Mouse (Mus musculus) WW6 (cell line): ENCODE measurements around the gene BC016579.

Experiments used
- DNase-seq: peaks from one replicate; pipeline ENCODE4 v3.0.0-alpha.2; 2013; ENCODE audit warnings: low read depth, low spot score

Gene BC016579

GRCm38 (mm10) chr16:45653934-45654332 is at the start of gene BC016579:
Gene BC016579 (minus strand): TSS chr16:45654068.
- DNase-seq: no peak

DNA sequence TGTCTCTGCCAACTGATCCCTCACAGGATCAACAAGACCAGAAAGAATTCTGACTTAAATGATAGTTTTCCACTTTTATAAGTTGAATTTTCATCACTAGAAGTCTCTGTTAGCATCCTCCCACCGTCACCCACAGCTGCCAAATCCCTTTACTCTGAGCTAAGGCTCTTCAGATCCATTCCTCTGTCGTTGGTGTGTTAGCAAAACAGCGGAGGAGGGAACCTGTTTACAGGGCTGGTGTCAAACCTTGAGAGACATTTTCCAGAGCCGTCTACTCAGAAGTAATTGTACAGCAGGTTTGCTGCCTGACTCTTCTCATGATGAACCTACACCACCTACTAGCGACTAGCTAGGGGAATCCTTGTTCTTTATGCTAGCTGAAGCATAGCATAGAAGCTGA is 45.4 kb upstream of the BC016579 start:
- no peak for DNase-seq

- DNase-seq: no peak
Observed at GRCm38 (mm10) chr16:45697996-45698395, 44.1 kb upstream of the BC016579 start.

DNA sequence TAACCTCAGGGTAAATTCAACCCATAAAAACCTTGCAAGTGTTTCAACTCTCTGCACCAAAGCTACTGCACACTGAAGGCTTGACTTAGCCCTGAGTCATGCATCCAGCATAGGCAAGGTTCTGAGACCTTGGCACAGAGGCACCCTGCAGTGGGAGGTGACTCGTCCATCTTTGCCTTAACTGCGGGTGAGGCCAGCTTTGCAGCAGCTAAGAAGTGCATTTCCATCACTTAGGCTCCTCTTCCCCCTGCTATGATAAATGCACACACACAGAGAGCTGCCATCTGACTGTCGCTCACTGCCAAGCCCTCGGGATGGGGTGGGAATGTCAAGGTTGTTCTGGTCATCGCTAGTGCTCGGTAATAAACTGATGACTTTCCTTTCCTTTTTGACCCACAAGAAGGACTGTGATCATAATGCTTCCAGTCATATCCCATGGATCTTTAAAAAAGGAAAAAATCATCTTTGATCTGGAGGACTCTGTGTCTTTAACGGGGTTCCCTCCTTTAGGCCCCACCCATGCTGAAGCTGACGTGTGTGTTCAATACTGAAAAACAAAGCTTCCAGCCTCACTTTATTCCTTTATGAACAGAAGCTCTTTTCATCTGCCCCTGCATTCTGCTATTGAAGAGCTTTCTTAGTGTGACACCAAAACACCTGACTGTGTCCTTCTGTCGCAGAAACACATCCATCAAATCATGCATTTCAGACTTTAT is 41.7 kb upstream of the BC016579 start:
- no peak for DNase-seq

- DNase-seq: no peak
Observed at GRCm38 (mm10) chr16:45693558-45693957, 39.7 kb upstream of the BC016579 start, which contains the start of gene Tmprss7. Gene Tmprss7 (minus strand): TSS chr16:45693658.

DNA sequence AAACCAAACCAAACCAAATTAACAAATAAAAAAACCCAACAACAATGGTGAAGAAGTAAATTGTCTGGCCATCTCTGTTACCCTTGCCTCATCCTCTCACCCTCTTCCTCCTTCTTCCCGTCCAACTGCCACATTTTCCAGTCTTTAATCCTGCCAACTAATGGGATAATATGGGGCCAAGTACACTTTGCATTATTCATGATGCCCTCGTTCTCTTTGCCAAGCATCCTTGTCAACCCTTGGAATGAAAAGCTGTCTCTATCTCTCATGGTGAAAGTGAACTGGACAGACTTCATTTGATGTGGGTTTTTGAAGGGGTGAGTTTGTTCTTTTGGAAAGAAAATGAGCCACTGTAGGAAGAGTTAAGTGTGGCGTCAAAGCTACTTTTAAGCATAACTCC is 39.0 kb upstream of the BC016579 start:
- DNase-seq: no peak

GRCm38 (mm10) chr16:45690178-45690577 is 36.3 kb upstream of the BC016579 start:
- no peak for DNase-seq

- DNase-seq: no peak
Observed at GRCm38 (mm10) chr16:45686833-45687232, 33.0 kb upstream of the BC016579 start.

DNA sequence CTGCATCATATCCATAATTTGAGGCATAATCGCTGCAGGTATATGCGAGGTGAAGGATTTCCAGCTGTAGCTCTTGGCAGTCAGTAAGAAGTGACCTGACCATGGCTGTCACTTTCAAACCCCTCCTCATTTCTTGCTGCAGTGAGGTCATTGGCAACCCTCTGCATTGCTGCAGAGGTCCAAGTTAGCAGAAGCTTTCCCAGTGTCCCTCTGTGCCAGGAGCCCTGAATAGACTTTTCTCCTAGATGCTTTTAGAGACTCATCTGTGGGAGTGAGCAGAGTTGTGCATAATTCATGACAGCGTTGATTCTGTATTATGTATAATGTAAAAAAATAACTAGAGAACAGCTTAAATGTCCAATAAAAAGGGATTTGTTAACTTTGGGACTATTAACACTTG is 31.4 kb upstream of the BC016579 start:
- no peak for DNase-seq

DNA sequence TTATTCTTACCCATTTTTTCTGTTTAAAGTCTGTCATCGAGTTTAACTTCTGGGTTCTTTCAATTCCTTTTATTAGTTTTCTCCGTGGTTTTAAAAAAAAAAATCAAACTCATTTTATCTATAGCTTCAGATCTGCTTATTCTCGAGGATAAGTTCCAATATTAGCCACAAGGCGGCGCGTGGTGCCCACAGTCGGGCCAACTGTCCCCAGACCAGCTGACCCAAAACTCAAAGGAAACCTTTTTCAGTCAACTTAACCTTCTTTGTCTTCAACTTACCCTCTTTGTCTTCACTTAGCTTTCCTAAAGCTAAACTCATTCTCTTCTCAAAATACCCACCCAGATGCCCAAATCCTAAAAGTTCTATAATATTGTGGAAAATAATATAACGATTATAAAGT is 30.9 kb upstream of the BC016579 start:
- DNase-seq: peak; percentile 7

- DNase-seq: no peak
Observed at GRCm38 (mm10) chr16:45676462-45676861, 22.6 kb upstream of the BC016579 start.

- no peak for DNase-seq
Observed at GRCm38 (mm10) chr16:45670005-45670404, 16.1 kb upstream of the BC016579 start.

DNA sequence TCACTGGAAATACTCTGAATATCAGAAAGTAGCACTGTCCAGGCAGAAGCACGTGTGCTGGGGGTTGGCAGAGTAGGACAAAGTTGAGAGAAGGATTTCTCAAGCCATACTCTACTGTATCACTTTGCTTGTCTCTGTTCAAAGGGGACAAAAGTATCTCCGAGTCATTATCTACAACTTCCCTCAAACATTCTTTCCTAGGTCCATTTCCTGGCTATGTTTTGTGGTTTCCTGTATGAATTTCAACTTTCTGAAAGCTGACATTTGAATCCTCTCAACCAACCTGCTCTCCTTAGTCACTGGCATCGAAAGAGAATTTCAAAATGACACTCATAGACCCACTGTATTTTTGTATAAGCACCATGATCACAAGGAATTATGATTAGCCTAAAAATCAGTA is 14.3 kb upstream of the BC016579 start:
- DNase-seq: no peak

- DNase-seq: no peak
Observed at GRCm38 (mm10) chr16:45666136-45666535, 12.3 kb upstream of the BC016579 start.

DNA sequence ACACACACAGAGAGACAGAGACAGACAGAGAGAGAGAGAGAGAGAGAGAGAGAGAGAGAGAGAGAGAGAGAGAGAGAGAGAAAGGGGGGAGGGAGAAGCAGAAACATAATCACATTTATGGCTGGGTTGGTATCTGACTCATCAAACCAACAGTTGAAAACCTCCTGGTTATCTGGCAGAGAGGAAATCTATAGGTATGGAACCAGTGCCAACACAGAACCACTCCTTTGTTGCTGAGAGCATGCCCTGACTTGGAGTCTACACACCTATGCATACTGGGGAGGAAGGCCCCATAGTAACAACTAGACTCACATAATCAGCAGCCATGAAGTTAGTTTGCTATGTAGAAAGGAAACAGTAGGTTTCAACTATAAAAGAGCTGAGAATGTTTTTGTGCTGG is 8.5 kb upstream of the BC016579 start:
- no peak for DNase-seq

DNA sequence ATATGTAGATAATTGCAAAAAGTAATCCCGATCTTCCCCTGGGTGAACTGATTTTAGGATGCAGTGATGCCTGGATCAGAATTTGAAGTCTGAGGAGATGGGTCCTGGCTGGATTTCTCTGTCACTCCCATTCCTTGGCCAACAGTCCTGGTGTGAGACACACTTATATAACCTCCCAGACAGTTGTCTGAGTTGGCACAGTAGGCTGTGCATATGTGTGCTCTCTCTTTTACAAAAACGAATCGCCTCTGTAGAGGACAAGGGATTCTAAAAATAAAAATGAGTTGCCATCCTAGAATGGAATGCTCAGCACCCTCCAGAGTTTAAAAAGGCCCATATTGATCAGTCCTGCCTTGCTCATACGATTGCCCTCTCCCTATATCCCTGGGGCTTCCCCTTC is 5.7 kb upstream of the BC016579 start:
- DNase-seq: no peak

GRCm38 (mm10) chr16:45658248-45658647 is 4.4 kb upstream of the BC016579 start:
- DNase-seq: no peak

DNA sequence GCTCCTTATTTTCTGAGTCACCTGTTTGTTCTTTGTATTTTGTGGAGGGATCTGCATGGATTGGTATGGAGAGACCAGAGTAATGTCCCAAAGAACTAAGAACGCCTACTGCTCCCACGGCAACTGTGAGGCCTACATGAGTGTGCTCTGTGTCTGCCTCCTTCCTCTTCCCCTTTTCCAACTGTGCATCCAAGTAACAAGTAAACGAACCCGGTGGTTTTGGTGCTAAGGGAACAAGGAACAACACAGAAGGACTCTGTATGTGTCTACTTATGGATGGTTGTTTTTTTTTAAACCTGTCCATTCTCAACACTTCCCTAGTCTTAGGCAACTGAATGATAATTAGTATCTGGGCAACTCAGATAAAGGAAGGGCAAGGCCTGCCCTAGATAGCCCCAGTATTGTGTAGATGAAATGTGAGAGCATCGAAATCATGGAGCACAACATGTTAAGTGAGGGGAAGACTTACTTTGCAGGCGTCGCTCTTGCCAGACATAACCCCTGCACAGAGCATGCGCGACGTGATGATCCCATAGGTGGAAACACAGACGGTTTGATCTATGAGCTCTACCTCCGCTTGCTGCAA is 3.8 kb upstream of the BC016579 start:
- DNase-seq: no peak

GRCm38 (mm10) chr16:45654465-45654864 is 597 bp upstream of the BC016579 start:
- DNase-seq: no peak

- DNase-seq: no peak
Observed at GRCm38 (mm10) chr16:45653009-45653933, 597 bp downstream of the BC016579 start.

GRCm38 (mm10) chr16:45651497-45651896 is 2.4 kb downstream of the BC016579 start:
- no peak for DNase-seq

DNA sequence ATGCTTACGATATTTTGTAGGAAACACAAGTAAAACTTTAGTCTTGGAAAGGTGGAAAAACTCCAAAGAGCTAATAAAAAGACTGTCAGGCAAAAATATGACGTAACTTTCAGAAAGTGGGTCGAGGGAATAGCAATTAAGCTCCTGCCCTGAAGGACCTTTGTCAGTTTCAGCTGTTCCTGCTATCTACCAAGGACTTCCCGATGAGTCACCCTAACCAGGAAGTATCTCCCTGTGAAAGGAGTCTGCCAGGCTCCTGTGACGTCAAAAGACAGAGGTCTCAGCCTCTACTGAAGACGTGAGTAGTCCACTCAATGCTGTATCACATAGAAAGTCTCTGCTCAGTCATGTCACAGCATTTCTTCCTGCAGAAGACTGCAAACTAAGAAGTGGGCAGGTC is 9.5 kb downstream of the BC016579 start:
- DNase-seq: no peak
